Mouse (Mus musculus) heart, adult 2 months (tissue): Measurements from ENCODE around the gene Foxl1.

Experiments
- CTCF ChIP-seq: fragments of 200-600 bp; IDR thresholded peaks from 2 replicates; pipeline ENCODE4 v1.8.1; 2022; ENCODE audit warnings: antibody characterized with exemption, mild to moderate bottlenecking, moderate library complexity
- POLR2A ChIP-seq: fragments of 200-500 bp; IDR thresholded peaks from 2 replicates; pipeline ENCODE4 v1.6.1; 2011; ENCODE audit warnings: mild to moderate bottlenecking, low read depth, low read length, control low read depth; ENCODE audit not compliant: insufficient read depth

DNA sequence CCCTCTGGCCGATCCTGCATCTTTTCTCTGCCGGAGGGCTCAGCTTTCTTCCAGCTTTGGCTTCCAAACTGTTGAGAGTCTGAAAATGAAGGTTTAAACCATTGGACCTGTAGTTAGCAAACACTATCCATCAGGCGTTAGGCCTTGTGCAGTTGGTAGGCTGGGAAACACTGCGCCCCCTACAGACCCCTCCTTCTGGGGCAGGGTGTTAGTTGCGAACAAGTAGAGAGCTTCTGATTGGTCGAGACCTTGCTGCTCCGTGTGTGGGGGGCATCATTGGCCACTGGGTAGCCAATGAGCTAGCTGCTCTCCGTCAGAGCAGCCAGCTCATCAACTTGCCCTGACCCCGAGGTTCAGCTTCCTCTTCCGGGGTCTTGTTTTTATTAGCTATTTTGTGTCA is 46.4 kb downstream of the Foxl1 start:
- TF ChIP-seq POLR2A (no peak), CTCF (no peak)
